Mouse (Mus musculus): Measurements from ENCODE around the gene Zmiz1. TPM values are rescaled to one million over a fixed set of nuclear protein-coding genes. Genes with fewer than 3 reads are reported as not detected.

Zmiz1 gene
- total and polyA plus RNA-seq, 3 experiments: 3.7 to 45.8 (median 11.1) TPM

- no peak for DNase-seq (ENCODE audit: extremely low read depth)
- Histone ChIP-seq H3K27me3 (replicated peaks) (no peaks in the 10 kb centered on the region), H3K4me1 (ENCODE audit: control insufficient read depth in 1 of 2, insufficient read depth in 2 of 2) (peaks cover 59 to 98% of the 10 kb centered on the region in 2 experiments), H3K79me2 (replicated peaks; ENCODE audit: control insufficient read depth, extremely low read depth, insufficient read depth, poor library complexity, severe bottlenecking) (peaks cover 75% of the 10 kb centered on the region), H3K9ac (ENCODE audit: insufficient read depth, low read depth) (no peak overlapping the region), H3K27ac (ENCODE audit: insufficient read depth, low read depth) (0 out of 2 replicates have a peak overlapping the region, but pooled peaks have one; percentile 41), H3K9me3 (replicated peaks; ENCODE audit: low read length) (no peaks in the 10 kb centered on the region), H3K4me2 (ENCODE audit: insufficient read depth, low read depth, poor library complexity, severe bottlenecking) (no peak overlapping the region), H3K4me3 (replicated peaks in 1 of 3; ENCODE audit: low read depth in 2 of 3, low read length in 2 of 3, poor library complexity in 1 of 3) (no peak overlapping the region), H3K36me3 (replicated peaks in 1 of 2; ENCODE audit: control insufficient read depth in 1 of 2, insufficient read depth in 1 of 2, low read length in 1 of 2) (peaks cover 0 to 24% of the 10 kb centered on the region in 2 experiments)
- dilution Hi-C loops (cut with MboI; ENCODE audit: extremely low pct_ligation_motif_present, extremely low pct_unique_long_range_greater_than_20kb, low sequenced_read_pairs) (no loop called here), in situ Hi-C loops (cut with MboI; ENCODE audit: low pct_ligation_motif_present, low pct_unique_long_range_greater_than_20kb, low sequenced_read_pairs) (loop anchor here (5.0 to 10.0 kb wide), 2 partner anchors 37 to 365 kb away; no protein-coding TSS in a partner anchor)
- TF ChIP-seq JUN (IDR thresholded peaks at IDR 0.05; ENCODE audit: insufficient read depth, low read depth, low read length): no peak
- no peak for TF ChIP-seq POLR2A (IDR thresholded peaks at IDR 0.05; ENCODE audit: low read depth, low read length)
- TF ChIP-seq SIN3A (IDR thresholded peaks at IDR 0.05; ENCODE audit: low read length): no peak
- TF ChIP-seq E2F4 (IDR thresholded peaks at IDR 0.05; ENCODE audit: insufficient replicate concordance, low read depth, low read length): no peak
- no peak for TF ChIP-seq ZC3H11A (IDR thresholded peaks at IDR 0.05; ENCODE audit: low read depth, low read length)
- TF ChIP-seq EP300 (IDR thresholded peaks at IDR 0.05; ENCODE audit: low read length): no peak
- TF ChIP-seq USF1 (IDR thresholded peaks at IDR 0.05; ENCODE audit: low read depth, low read length): no peak
- no peak for TF ChIP-seq MAFK (IDR thresholded peaks at IDR 0.05; ENCODE audit: insufficient replicate concordance, low read length)
- no peak for TF ChIP-seq ETS1 (conservative IDR thresholded peaks at IDR 0.05; ENCODE audit: low read depth, low read length)
- TF ChIP-seq USF2 (conservative IDR thresholded peaks at IDR 0.05; ENCODE audit: low read depth, low read length): no peak
- no peak for TF ChIP-seq PAX5 (IDR thresholded peaks at IDR 0.05; ENCODE audit: low read length)
- TF ChIP-seq MEF2A (IDR thresholded peaks at IDR 0.05; ENCODE audit: borderline replicate concordance, low read depth, low read length): no peak
- no peak for TF ChIP-seq NELFE (IDR thresholded peaks at IDR 0.05; ENCODE audit: low read depth, low read length)
- TF ChIP-seq RCOR1 (conservative IDR thresholded peaks at IDR 0.05; ENCODE audit: low read depth, low read length): no peak
- TF ChIP-seq MYC (IDR thresholded peaks at IDR 0.05; ENCODE audit: low read depth, low read length): no peak
- TF ChIP-seq RAD21 (IDR thresholded peaks at IDR 0.05; ENCODE audit: low read depth, low read length): no peak
- TF ChIP-seq IRF4 (IDR thresholded peaks at IDR 0.05; ENCODE audit: low read depth, low read length): no peak
- TF ChIP-seq BHLHE40 (IDR thresholded peaks at IDR 0.05; ENCODE audit: low read depth, low read length): no peak
These were observed 20.9 kb downstream of the Zmiz1 start for GRCm38 (mm10) chr14:25479841-25480252.

DNA sequence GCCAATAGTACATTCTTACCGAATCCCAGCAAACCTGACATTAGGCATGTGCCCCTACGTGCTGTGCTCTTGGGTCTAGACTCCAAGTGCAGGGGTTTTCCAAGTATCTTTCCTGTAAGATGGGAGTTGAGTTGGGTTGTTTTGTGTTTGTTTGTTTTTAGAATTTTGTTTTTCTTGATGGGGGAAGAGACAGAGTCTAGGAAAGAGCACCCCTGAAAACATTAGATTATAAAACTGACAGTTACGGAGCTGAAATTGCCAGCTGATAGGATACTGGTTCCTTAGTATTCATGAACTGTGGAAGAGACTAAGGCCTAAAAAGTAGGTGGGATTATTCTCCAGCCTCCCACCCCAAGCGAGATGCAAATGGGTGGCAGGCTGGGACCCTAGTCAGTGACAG, 21.5 kb downstream of the Zmiz1 start:
- peak overlapping the region; percentile 89 for H3K4me2 ChIP-seq (ENCODE audit: insufficient read depth, low read depth, poor library complexity, severe bottlenecking)
- dilution Hi-C loops (cut with MboI; ENCODE audit: extremely low pct_ligation_motif_present, extremely low pct_unique_long_range_greater_than_20kb, low sequenced_read_pairs): no loop called here

More for the DNA sequence above, 21.5 kb downstream of the Zmiz1 start:
- Histone ChIP-seq H3K9ac (ENCODE audit: insufficient read depth, low read depth) (0 out of 2 replicates have a peak overlapping the region, but pooled peaks have one; percentile 37), H3K27ac (ENCODE audit: insufficient read depth, low read depth) (peak overlapping the region; percentile 91), H3K4me3 (replicated peaks in 1 of 3; ENCODE audit: low read depth in 2 of 3, low read length in 2 of 3, poor library complexity in 1 of 3) (peak overlapping the region in 1 of 3 experiments; percentile 10), H3K79me2 (replicated peaks; ENCODE audit: control insufficient read depth, extremely low read depth, insufficient read depth, poor library complexity, severe bottlenecking) (peaks cover 74% of the 10 kb centered on the region), H3K27me3 (replicated peaks) (no peaks in the 10 kb centered on the region), H3K36me3 (replicated peaks in 1 of 2; ENCODE audit: control insufficient read depth in 1 of 2, insufficient read depth in 1 of 2, low read length in 1 of 2) (peaks cover 0 to 24% of the 10 kb centered on the region in 2 experiments), H3K9me3 (replicated peaks; ENCODE audit: low read length) (no peaks in the 10 kb centered on the region), H3K4me1 (ENCODE audit: control insufficient read depth in 1 of 2, insufficient read depth in 2 of 2) (peaks cover 61 to 98% of the 10 kb centered on the region in 2 experiments)
- DNase-seq (ENCODE audit: extremely low read depth): no peak
- in situ Hi-C loops (cut with MboI; ENCODE audit: low pct_ligation_motif_present, low pct_unique_long_range_greater_than_20kb, low sequenced_read_pairs): loop anchor here (5.0 kb wide), 1 partner anchor 37 kb away; no protein-coding TSS in a partner anchor
- no peak for TF ChIP-seq USF2 (conservative IDR thresholded peaks at IDR 0.05; ENCODE audit: low read depth, low read length)
- TF ChIP-seq ELF1 (IDR thresholded peaks at IDR 0.05; ENCODE audit: low read depth, low read length): no peak
- no peak for TF ChIP-seq KAT2A (IDR thresholded peaks at IDR 0.05; ENCODE audit: insufficient replicate concordance, low read length)
- TF ChIP-seq NRF1 (IDR thresholded peaks at IDR 0.05; ENCODE audit: low read depth, low read length): no peak
- TF ChIP-seq UBTF (IDR thresholded peaks at IDR 0.05; ENCODE audit: low read depth, low read length): no peak
- TF ChIP-seq TBP (conservative IDR thresholded peaks at IDR 0.05; ENCODE audit: low read depth, low read length): no peak
- TF ChIP-seq MAZ (IDR thresholded peaks at IDR 0.05; ENCODE audit: low read depth, low read length): no peak
- TF ChIP-seq MYC (IDR thresholded peaks at IDR 0.05; ENCODE audit: low read depth, low read length): no peak
- TF ChIP-seq ZMIZ1 (IDR thresholded peaks at IDR 0.05; ENCODE audit: low read depth, low read length): no peak
- TF ChIP-seq MAFK (IDR thresholded peaks at IDR 0.05; ENCODE audit: insufficient replicate concordance, low read length): no peak
- TF ChIP-seq ZC3H11A (IDR thresholded peaks at IDR 0.05; ENCODE audit: low read depth, low read length): no peak
- no peak for TF ChIP-seq NELFE (IDR thresholded peaks at IDR 0.05; ENCODE audit: low read depth, low read length)
- TF ChIP-seq E2F4 (IDR thresholded peaks at IDR 0.05; ENCODE audit: insufficient replicate concordance, low read depth, low read length): no peak
- no peak for TF ChIP-seq CTCF (conservative IDR thresholded peaks at IDR 0.05 in 1 of 2, IDR thresholded peaks at IDR 0.05 in 1 of 2; ENCODE audit: low read depth in 2 of 2, low read length in 2 of 2)

Data from CH12.LX (cell line).